10 mouse cellular contexts compared by ENCODE assay signal in the genomic region with DNA sequence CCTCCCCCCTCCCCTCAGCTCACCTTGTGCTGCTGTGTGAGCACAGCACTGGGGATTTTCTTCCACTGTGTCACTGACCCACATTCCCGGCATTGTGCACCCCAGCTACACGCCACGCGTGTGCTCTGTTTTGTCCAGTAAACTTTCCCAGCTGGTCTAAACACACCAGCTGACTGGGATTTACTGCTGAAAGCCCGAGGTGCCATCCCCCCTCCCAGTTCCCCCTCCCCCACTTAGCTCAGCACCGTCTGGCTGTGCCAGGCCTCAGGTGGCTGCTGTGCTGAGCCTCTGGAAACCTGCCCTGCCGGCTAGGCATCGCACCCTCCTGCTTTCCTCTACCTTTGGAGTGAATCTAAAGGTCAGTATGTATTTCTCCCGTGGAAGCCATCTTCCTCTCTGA. TPM values are rescaled to one million over a fixed set of nuclear protein-coding genes. Genes with fewer than 3 reads are reported as not detected.
DNase-seq lines count a peak whose midpoint lies in the region; ATAC-seq lines count a peak whose summit lies in the region.
"Had no signal": no experiment of that assay in that cellular context is flagged by ENCODE, and none has a peak within 500 bp of the region (broad histone marks: within the 10 kb centered on the region; RNA-seq: fewer than 3 reads in every experiment).

No protein-coding gene starts in this region.

- H3K4me2 ChIP-seq in forebrain, embryonic 14.5 days (ENCODE audit: low read length), result no peak overlapping the region
- no peak overlapping the region for H3K4me2 ChIP-seq in forebrain, embryonic 16.5 days (ENCODE audit: low read length)
- H3K4me2 ChIP-seq in intestine, embryonic 14.5 days (ENCODE audit: low read length), result no peak overlapping the region
- H3K4me2 ChIP-seq in limb, embryonic 12.5 days, result peak overlapping the region; percentile 22

- peak; percentile 52 for ATAC-seq in forebrain, embryonic 14.5 days
- ATAC-seq in forebrain, embryonic 16.5 days, result no peak
- peak; percentile 47; the same call in 1 of the 2 replicates for ATAC-seq in intestine, embryonic 14.5 days (replicated peaks; ENCODE audit: low FRiP score, low TSS enrichment, low read depth)
- no peak for ATAC-seq in limb, embryonic 12.5 days (ENCODE audit: insufficient number of reproducible peaks, insufficient read depth, low FRiP score, low TSS enrichment, low read depth)

- 26% methylated on average over 9 of the region's 9 CpGs for WGBS in forebrain, embryonic 14.5 days
- WGBS in forebrain, embryonic 16.5 days, result 20% methylated on average over 9 of the region's 9 CpGs
- 15% methylated on average over 9 of the region's 9 CpGs for WGBS in intestine, embryonic 14.5 days
- WGBS in limb, embryonic 12.5 days, result 15% methylated on average over 9 of the region's 9 CpGs

- no peaks in the 10 kb centered on the region for H3K27me3 ChIP-seq in forebrain, embryonic 14.5 days (replicated peaks; ENCODE audit: control insufficient read depth, insufficient read depth, low read length)
- H3K27me3 ChIP-seq in forebrain, embryonic 16.5 days (replicated peaks; ENCODE audit: control insufficient read depth, insufficient read depth, low read length), result no peaks in the 10 kb centered on the region
- no peaks in the 10 kb centered on the region for H3K27me3 ChIP-seq in intestine, embryonic 14.5 days (replicated peaks; ENCODE audit: control insufficient read depth, insufficient read depth, low read length)
- no peaks in the 10 kb centered on the region for H3K27me3 ChIP-seq in limb, embryonic 12.5 days

- H3K9me3 ChIP-seq in forebrain, embryonic 14.5 days (replicated peaks; ENCODE audit: control insufficient read depth, low read length), result no peaks in the 10 kb centered on the region
- H3K9me3 ChIP-seq in forebrain, embryonic 16.5 days (ENCODE audit: control insufficient read depth, low read length), result no peaks in the 10 kb centered on the region
- no peaks in the 10 kb centered on the region for H3K9me3 ChIP-seq in intestine, embryonic 14.5 days (ENCODE audit: control insufficient read depth, low read length)
- H3K9me3 ChIP-seq in limb, embryonic 12.5 days, result no peaks in the 10 kb centered on the region

- no peaks in the 10 kb centered on the region for H3K4me1 ChIP-seq in forebrain, embryonic 14.5 days (ENCODE audit: control insufficient read depth, insufficient read depth, low read length)
- peaks cover 3% of the 10 kb centered on the region for H3K4me1 ChIP-seq in forebrain, embryonic 16.5 days (replicated peaks; ENCODE audit: control insufficient read depth, insufficient read depth, low read length)
- H3K4me1 ChIP-seq in intestine, embryonic 14.5 days (replicated peaks; ENCODE audit: control insufficient read depth, insufficient read depth, low read length), result no peaks in the 10 kb centered on the region
- H3K4me1 ChIP-seq in limb, embryonic 12.5 days (replicated peaks), result peaks cover 10% of the 10 kb centered on the region

- H3K27ac ChIP-seq in forebrain, embryonic 14.5 days (ENCODE audit: low read depth, low read length), result no peak overlapping the region
- no peak overlapping the region for H3K27ac ChIP-seq in forebrain, embryonic 16.5 days (ENCODE audit: low read length)
- no peak overlapping the region for H3K27ac ChIP-seq in intestine, embryonic 14.5 days (ENCODE audit: low read depth)
- H3K27ac ChIP-seq in limb, embryonic 12.5 days, result no peak overlapping the region

- no peak overlapping the region for H3K9ac ChIP-seq in forebrain, embryonic 14.5 days (ENCODE audit: low read length)
- H3K9ac ChIP-seq in forebrain, embryonic 16.5 days (replicated peaks; ENCODE audit: low read depth, low read length), result no peak overlapping the region
- H3K9ac ChIP-seq in intestine, embryonic 14.5 days (ENCODE audit: low read length), result no peak overlapping the region
- H3K9ac ChIP-seq in limb, embryonic 12.5 days (replicated peaks), result no peak overlapping the region

- peak; percentile 47 for DNase-seq in forebrain, embryonic 14.5 days (ENCODE audit: low spot score)
- DNase-seq in Muller cell, postnatal 12 days (ENCODE audit: inconsistent ontology term), result peak; percentile 16
- DNase-seq in intestine, embryonic 14.5 days (ENCODE audit: low spot score), result no peak
- no peak for DNase-seq in right cerebral cortex, postnatal 36 days (ENCODE audit: low spot score in 2 of 2)
- DNase-seq in adrenal gland, postnatal 4 days (ENCODE audit: low spot score in 2 of 2), result no peak
- no peak for DNase-seq in natural killer cell, adult 2 months (ENCODE audit: low spot score in 2 of 2)

- no peak overlapping the region for H3K4me3 ChIP-seq in forebrain, embryonic 14.5 days (ENCODE audit: low read depth, low read length)
- no peak overlapping the region for H3K4me3 ChIP-seq in forebrain, embryonic 16.5 days (replicated peaks; ENCODE audit: low read length)
- no peak overlapping the region for H3K4me3 ChIP-seq in intestine, embryonic 14.5 days (ENCODE audit: low read depth, low read length)
- H3K4me3 ChIP-seq in limb, embryonic 12.5 days (replicated peaks), result no peak overlapping the region

- H3K36me3 ChIP-seq in forebrain, embryonic 14.5 days (ENCODE audit: control insufficient read depth, insufficient read depth, low read length), result peaks cover 18% of the 10 kb centered on the region
- no peaks in the 10 kb centered on the region for H3K36me3 ChIP-seq in forebrain, embryonic 16.5 days (ENCODE audit: control insufficient read depth, insufficient read depth)
- H3K36me3 ChIP-seq in intestine, embryonic 14.5 days (ENCODE audit: control insufficient read depth, insufficient read depth, low read length), result peaks cover 13% of the 10 kb centered on the region; the same call in 1 of the 2 replicates
- peaks cover 27% of the 10 kb centered on the region for H3K36me3 ChIP-seq in limb, embryonic 12.5 days

RNA-seq across cellular contexts. Expression of a gene that starts 33.8 kb away (rescaled TPM):
- 93.0 and 98.1 TPM in 2 replicates for polyA plus RNA-seq in forebrain, embryonic 14.5 days (2014; fragmentation: Nextera tagmentation; extraction: Ambion mirVana)
- polyA plus RNA-seq in forebrain, embryonic 16.5 days (2015; fragmentation: Nextera tagmentation; extraction: Ambion mirVana), result 95.7 and 97.2 TPM in 2 replicates
- 73.6 and 82.8 TPM in 2 replicates for polyA plus RNA-seq in intestine, embryonic 14.5 days (2014; fragmentation: Nextera tagmentation; extraction: Ambion mirVana)
- 97.7 and 104 TPM in 2 replicates for polyA plus RNA-seq in limb, embryonic 12.5 days (2016; fragmentation: Nextera tagmentation; extraction: Ambion mirVana)
- 10 to 100 TPM; 74.8 to 76.8 TPM for total RNA-seq in adrenal gland, postnatal 4 days (2021)

RNA-seq across cellular contexts. Expression of a gene that starts 45.6 kb away (rescaled TPM):
- polyA plus RNA-seq in forebrain, embryonic 14.5 days (2014; fragmentation: Nextera tagmentation; extraction: Ambion mirVana), result 0.90 TPM in 1 of 2 replicates, not detected in the other
- polyA plus RNA-seq in forebrain, embryonic 16.5 days (2015; fragmentation: Nextera tagmentation; extraction: Ambion mirVana), result not detected in 2 replicates
- 0.30 TPM in 1 of 2 replicates, not detected in the other for polyA plus RNA-seq in intestine, embryonic 14.5 days (2014; fragmentation: Nextera tagmentation; extraction: Ambion mirVana)
- not detected in 2 replicates for polyA plus RNA-seq in limb, embryonic 12.5 days (2016; fragmentation: Nextera tagmentation; extraction: Ambion mirVana)
- total RNA-seq in adrenal gland, postnatal 4 days (2021), result not detected
- total RNA-seq: common myeloid progenitor, adult 5-6 weeks; heart, adult 8-10 months had no signal

RNA-seq across cellular contexts. Expression of a gene that starts 48.0 kb away (rescaled TPM):
- 1.5 and 2.8 TPM in 2 replicates for polyA plus RNA-seq in forebrain, embryonic 14.5 days (2014; fragmentation: Nextera tagmentation; extraction: Ambion mirVana)
- 2.3 and 4.1 TPM in 2 replicates for polyA plus RNA-seq in forebrain, embryonic 16.5 days (2015; fragmentation: Nextera tagmentation; extraction: Ambion mirVana)
- polyA plus RNA-seq in intestine, embryonic 14.5 days (2014; fragmentation: Nextera tagmentation; extraction: Ambion mirVana), result 0.85 and 1.2 TPM in 2 replicates
- polyA plus RNA-seq in limb, embryonic 12.5 days (2016; fragmentation: Nextera tagmentation; extraction: Ambion mirVana), result 0.87 and 1.3 TPM in 2 replicates
- total RNA-seq in adrenal gland, postnatal 4 days (2021), result 1 to 10 TPM; 1.6 to 3.4 TPM
- total RNA-seq: common myeloid progenitor, adult 5-6 weeks had no signal

RNA-seq across cellular contexts. Expression of a gene that starts 52.9 kb away (rescaled TPM):
- polyA plus RNA-seq in forebrain, embryonic 14.5 days (2014; fragmentation: Nextera tagmentation; extraction: Ambion mirVana), result 1.3 and 1.9 TPM in 2 replicates
- polyA plus RNA-seq in forebrain, embryonic 16.5 days (2015; fragmentation: Nextera tagmentation; extraction: Ambion mirVana), result 0.90 and 1.6 TPM in 2 replicates
- 0.27 and 0.72 TPM in 2 replicates for polyA plus RNA-seq in intestine, embryonic 14.5 days (2014; fragmentation: Nextera tagmentation; extraction: Ambion mirVana)
- 1.0 and 1.1 TPM in 2 replicates for polyA plus RNA-seq in limb, embryonic 12.5 days (2016; fragmentation: Nextera tagmentation; extraction: Ambion mirVana)
- total RNA-seq in adrenal gland, postnatal 4 days (2021), result under 1 TPM; 0.79 to 0.98 TPM
- total RNA-seq: common myeloid progenitor, adult 5-6 weeks had no signal

Comparison
In these comparisons a context has a peak if more than half of its experiments do, and no peak if none do; other contexts are left out.
1. ATAC-seq: peak in forebrain, embryonic 14.5 days (single experiment) and intestine, embryonic 14.5 days (single experiment); none in forebrain, embryonic 16.5 days (single experiment) and limb, embryonic 12.5 days (single experiment).
2. DNase-seq: peak in forebrain, embryonic 14.5 days (single experiment) and Muller cell, postnatal 12 days (single experiment); none in intestine, embryonic 14.5 days (single experiment), right cerebral cortex, postnatal 36 days (0 of 2), adrenal gland, postnatal 4 days (0 of 2) and natural killer cell, adult 2 months (0 of 2).